Mouse (Mus musculus) spleen, postnatal 4 days (tissue): Measurements from ENCODE around the gene Fjx1.

Source experiments
- DNase-seq, 2 experiments: peaks; one replicate each; pipeline ENCODE4 v3.0.0; 2022; ENCODE audit warnings: low spot score in 2 of 2

Fjx1 gene

GRCm38 (mm10) chr2:102451671-102452549 lies at the start of gene Fjx1:
Gene Fjx1, minus strand, starts transcription at chr2:102452499.
- peak in 1 of 2 experiments; percentile 62 for DNase-seq

- DNase-seq: no peak
Measured at GRCm38 (mm10) chr2:102500001-102500689, 47.8 kb upstream of the Fjx1 start.

- no peak for DNase-seq
Measured at GRCm38 (mm10) chr2:102480738-102481137, 28.4 kb upstream of the Fjx1 start.

- DNase-seq: no peak
Measured at GRCm38 (mm10) chr2:102476101-102476500, 23.8 kb upstream of the Fjx1 start.

- no peak for DNase-seq
Measured at GRCm38 (mm10) chr2:102468645-102469044, 16.3 kb upstream of the Fjx1 start.

GRCm38 (mm10) chr2:102464342-102464732 lies 12.0 kb upstream of the Fjx1 start:
- DNase-seq: no peak

GRCm38 (mm10) chr2:102463587-102464341 lies 11.5 kb upstream of the Fjx1 start:
- no peak for DNase-seq

- no peak for DNase-seq
Measured at GRCm38 (mm10) chr2:102461491-102461890, 9.2 kb upstream of the Fjx1 start.

GRCm38 (mm10) chr2:102455126-102455525 lies 2.8 kb upstream of the Fjx1 start:
- no peak for DNase-seq

GRCm38 (mm10) chr2:102453447-102453846 lies 1.1 kb upstream of the Fjx1 start:
- DNase-seq: no peak

GRCm38 (mm10) chr2:102450761-102451670 lies 1.3 kb downstream of the Fjx1 start:
- DNase-seq: peak; percentile 24 to 70

GRCm38 (mm10) chr2:102450248-102450760 lies 2.0 kb downstream of the Fjx1 start:
- peak; percentile 17 to 66 for DNase-seq

GRCm38 (mm10) chr2:102449630-102450247 lies 2.6 kb downstream of the Fjx1 start:
- no peak for DNase-seq

- DNase-seq: no peak
Measured at GRCm38 (mm10) chr2:102449056-102449455, 3.2 kb downstream of the Fjx1 start.

GRCm38 (mm10) chr2:102447831-102448230 lies 4.5 kb downstream of the Fjx1 start:
- no peak for DNase-seq

- DNase-seq: no peak
Measured at GRCm38 (mm10) chr2:102446851-102447250, 5.4 kb downstream of the Fjx1 start.

- DNase-seq: no peak
Measured at GRCm38 (mm10) chr2:102437357-102438030, 14.8 kb downstream of the Fjx1 start.

GRCm38 (mm10) chr2:102433879-102434278 lies 18.4 kb downstream of the Fjx1 start:
- no peak for DNase-seq

- DNase-seq: no peak
Measured at GRCm38 (mm10) chr2:102431084-102431483, 21.2 kb downstream of the Fjx1 start.

- DNase-seq: no peak
Measured at GRCm38 (mm10) chr2:102427974-102428373, 24.3 kb downstream of the Fjx1 start.
